Mouse (Mus musculus): ENCODE data around the gene Dusp1.

- no peak for TF ChIP-seq POLR2A (IDR thresholded peaks at IDR 0.05; ENCODE audit: borderline replicate concordance, low read depth, low read length)
- no peak for TF ChIP-seq CTCF (IDR thresholded peaks at IDR 0.05; ENCODE audit: low read depth, low read length)
Measured at GRCm38 (mm10) chr17:26522711-26523110, 39.2 kb downstream of the Dusp1 start.

Data from bone marrow macrophage, adult 2 months (primary cell).